Mouse (Mus musculus) small intestine, adult 2 months (tissue): Measurements from ENCODE around the gene 4921507P07Rik.
"Not testable (repeated sequence)": the region's sequence is repeated elsewhere in the genome, so short reads cannot be mapped to it uniquely, and the experiment has no call there.

Source experiments
- CTCF ChIP-seq: fragments of 200-500 bp; IDR thresholded peaks from 2 replicates; pipeline ENCODE4 v1.5.1; 2012; ENCODE audit warnings: low read depth, mild to moderate bottlenecking, control low read depth, inconsistent platforms, low read length, moderate library complexity, mixed read lengths; ENCODE audit not compliant: insufficient replicate concordance, insufficient read length; ENCODE audit errors: extremely low read depth
- POLR2A ChIP-seq: fragments of 200-500 bp; IDR thresholded peaks from 2 replicates; pipeline ENCODE4 v1.6.1; 2012; ENCODE audit warnings: low read depth, mild to moderate bottlenecking, control low read depth, inconsistent platforms, low read length, moderate library complexity

GRCm38 (mm10) chr6:50626170-50626569 lies 29.7 kb upstream of the 4921507P07Rik start:
- not testable (repeated sequence) for TF ChIP-seq CTCF, POLR2A
